Mouse (Mus musculus): Measurements from ENCODE around the gene Ankrd40. TPM values are rescaled to one million over a fixed set of nuclear protein-coding genes. Genes with fewer than 3 reads are reported as not detected.

The Ankrd40 gene
- total RNA-seq, 4 experiments from 2014 or later: 255 to 327 (median 301) TPM

Other genes with a start within 250 kb of the Ankrd40 start
- gene Tob1, start 116.5 kb upstream of the Ankrd40 start, total RNA-seq (2022): 10 to 100 TPM; 51.3 to 58.4 (median 53.2) TPM
- gene Wfikkn2, start 82.0 kb upstream of the Ankrd40 start, total RNA-seq (2022): 1 to 10 TPM; 6.8 to 8.1 (median 7.5) TPM
- gene Gm21885, start 46.1 kb upstream of the Ankrd40 start, total RNA-seq (2022): under 1 TPM in 1 of 4 experiments, not detected in 3; 0.40 TPM
- 10 to 100 TPM; 25.6 to 34.4 (median 31.3) TPM for gene Luc7l3, start 6.0 kb upstream of the Ankrd40 start, total RNA-seq (2022)
- 1 to 10 TPM in 3 of 4 experiments, under 1 TPM in 1; 0.91 to 2.3 (median 1.7) TPM for gene Abcc3, start 65.0 kb downstream of the Ankrd40 start, total RNA-seq (2022)
- 10 to 100 TPM in 3 of 4 experiments, 1 to 10 TPM in 1; 6.7 to 14.6 (median 12.5) TPM for gene Cacna1g, start 146.2 kb downstream of the Ankrd40 start, total RNA-seq (2022)
- under 1 TPM; 0.09 to 0.63 (median 0.40) TPM for gene Spata20, start 158.2 kb downstream of the Ankrd40 start, total RNA-seq (2022)
- 10 to 100 TPM; 21.3 to 28.5 (median 25.1) TPM for gene Epn3, start 172.0 kb downstream of the Ankrd40 start, total RNA-seq (2022)
- 1 to 10 TPM in 3 of 4 experiments, under 1 TPM in 1; 0.75 to 2.3 (median 1.4) TPM for gene Mycbpap, start 193.7 kb downstream of the Ankrd40 start, total RNA-seq (2022)
- 10 to 100 TPM in 2 of 4 experiments, 1 to 10 TPM in 2; 8.3 to 11.5 (median 10.1) TPM for gene Rsad1, start 221.3 kb downstream of the Ankrd40 start, total RNA-seq (2022)
- gene Chad, start 237.0 kb downstream of the Ankrd40 start, total RNA-seq (2022): 1 to 10 TPM in 2 of 4 experiments, under 1 TPM in 2; 0.43 to 2.4 (median 0.86) TPM

Data from heart, adult 8-10 months (tissue).